Mouse (Mus musculus): ENCODE results near the gene Col4a2.
A peak's percentile ranks its signal among the peaks of the same experiment; 100 is the strongest.

Col4a2 gene

DNA sequence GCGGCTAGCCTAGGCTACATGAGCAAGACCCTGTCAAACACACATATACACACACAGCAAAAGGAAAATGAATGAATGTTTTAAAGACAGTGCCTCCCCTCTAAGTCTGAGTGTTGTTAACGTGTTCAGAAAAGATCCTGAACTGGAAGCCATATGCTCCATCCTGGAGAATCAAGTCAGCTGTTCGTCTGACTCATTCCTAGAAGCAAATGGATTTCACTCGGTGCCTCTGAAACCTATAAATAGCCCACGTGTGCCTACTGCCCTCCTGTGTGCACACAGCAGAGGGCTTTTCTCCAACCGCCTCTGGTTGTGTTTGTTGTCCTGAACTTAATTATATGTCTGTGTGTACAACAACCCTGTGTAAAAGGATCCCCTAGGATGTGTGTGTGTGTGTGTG lies 109.4 kb downstream of the Col4a2 start:
- DNase-seq = no peak

DNA sequence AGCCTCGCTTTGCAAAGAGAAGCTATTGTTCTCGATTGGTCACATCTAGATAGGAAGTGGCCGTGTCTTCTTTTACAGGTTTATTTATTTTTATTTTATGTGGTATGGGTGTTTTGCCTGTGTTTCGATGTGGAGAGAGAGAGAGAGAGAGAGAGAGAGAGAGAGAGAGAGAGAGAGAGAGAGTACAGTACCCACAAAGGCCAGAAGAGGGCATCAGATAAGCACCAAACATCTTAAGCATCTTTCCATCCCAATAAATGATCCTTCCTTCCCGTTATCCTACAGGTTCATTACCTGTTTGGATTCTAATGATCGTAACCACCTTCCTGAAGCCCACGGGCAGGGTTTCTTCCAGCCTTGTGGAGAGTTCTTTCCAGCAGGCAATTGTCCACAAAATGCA lies 110.5 kb downstream of the Col4a2 start:
- DNase-seq = peak in 1 of 2 experiments; percentile 12

DNA sequence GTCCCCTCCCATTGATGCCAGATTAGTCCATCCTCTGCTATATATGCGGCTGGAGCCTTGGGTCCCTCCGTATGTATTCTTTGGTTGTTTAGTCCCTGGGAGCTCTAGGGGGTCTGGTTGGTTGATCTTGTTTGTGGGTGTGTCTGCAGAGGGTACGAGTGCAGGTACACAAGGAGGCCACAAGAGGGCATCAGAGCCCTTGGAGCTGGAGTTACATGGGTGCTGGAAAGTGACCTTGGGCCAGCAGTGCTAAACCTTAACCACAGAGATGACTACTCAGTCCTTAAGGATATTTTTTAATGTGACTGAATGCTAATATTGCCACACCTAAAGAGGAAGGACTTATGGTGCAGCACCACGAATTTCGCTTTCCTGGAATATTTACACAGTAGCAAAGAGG lies 118.1 kb downstream of the Col4a2 start:
- DNase-seq = no peak

DNA sequence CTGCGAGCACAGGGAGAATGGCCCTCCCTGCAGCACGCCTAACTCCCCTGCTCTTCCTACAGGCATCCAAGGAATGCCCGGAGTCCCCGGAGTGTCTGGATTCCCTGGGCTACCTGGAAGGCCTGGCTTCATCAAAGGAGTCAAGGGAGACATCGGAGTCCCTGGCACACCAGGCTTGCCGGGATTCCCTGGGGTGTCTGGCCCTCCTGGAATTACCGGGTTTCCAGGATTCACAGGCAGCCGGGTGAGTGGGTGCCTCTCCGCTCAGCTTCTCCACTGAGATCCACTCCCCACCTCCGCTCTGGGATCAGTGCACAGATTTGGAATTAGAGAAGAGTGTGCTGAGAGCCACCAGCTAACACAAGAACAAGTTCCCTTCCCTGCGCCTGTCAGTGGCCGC lies 125.3 kb downstream of the Col4a2 start:
- DNase-seq = no peak

DNA sequence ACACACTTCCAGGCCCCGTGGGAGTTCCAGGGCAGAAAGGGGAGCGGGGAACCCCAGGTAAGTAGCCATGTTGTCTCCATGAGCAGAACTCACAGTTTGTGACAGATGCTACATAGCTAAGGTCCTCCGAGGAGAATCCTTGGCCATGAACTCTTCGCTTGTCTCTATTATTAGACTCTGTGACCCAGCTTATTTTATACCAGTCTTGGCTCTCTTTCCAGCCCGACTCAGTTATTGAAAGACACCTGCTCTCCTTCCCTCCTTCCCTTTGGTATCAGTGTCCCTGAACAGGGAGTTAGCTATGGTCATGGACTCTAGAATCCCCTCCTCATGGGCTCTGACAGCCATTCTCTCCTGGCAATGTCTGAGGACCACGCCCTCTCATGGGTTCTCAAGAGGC lies 128.7 kb downstream of the Col4a2 start:
- DNase-seq = no peak

DNA sequence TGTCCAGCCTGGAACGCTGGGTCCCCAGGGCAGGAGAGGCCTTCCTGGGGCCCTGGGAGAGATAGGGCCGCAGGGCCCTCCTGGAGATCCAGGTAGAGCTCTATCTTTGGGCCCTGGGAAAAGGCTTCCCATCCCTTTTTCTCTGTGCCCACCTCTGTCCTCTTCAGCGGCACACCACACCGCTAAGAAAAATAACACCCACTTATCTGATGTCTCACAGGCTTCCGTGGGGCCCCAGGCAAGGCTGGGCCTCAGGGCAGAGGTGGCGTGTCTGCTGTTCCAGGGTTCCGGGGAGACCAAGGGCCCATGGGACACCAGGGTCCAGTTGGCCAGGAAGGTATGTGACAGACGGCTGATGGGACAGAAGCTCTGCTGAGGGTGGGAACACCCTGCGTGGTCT lies 131.0 kb downstream of the Col4a2 start:
- DNase-seq = no peak

DNA sequence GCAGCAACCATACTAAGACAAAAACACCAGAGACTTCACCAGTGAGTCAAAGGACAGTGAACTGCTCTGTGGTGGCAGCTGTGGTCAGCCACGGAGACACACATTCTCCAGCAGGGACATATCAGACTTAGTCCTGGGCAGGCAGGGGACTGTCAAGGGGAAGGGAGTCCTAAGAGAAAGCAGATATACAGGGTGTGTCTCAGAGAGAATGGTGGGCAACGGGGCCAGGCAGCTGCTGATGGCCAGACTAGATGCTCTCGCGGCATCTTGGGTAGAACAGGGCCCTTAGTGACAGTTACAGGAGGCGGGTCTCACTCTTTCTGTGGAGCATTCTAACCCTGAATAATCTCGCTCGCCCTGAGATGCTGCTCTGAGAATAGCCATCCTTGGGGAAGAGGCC lies 131.6 kb downstream of the Col4a2 start:
- no peak for DNase-seq

DNA sequence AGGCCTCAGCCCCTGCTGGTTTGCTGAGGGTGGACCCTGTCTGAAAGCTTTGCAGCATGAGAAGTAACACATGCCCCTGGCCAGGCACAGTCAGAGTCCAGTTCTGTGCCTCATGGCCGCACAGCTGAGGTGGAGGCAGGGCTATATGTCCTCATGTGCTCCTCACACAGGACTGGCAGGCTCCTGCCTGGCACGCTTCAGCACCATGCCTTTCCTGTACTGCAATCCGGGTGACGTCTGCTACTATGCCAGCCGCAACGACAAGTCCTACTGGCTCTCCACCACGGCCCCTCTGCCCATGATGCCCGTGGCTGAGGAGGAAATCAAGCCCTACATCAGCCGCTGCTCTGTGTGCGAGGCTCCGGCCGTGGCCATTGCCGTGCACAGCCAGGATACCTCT lies 133.2 kb downstream of the Col4a2 start:
- no peak for DNase-seq

DNA sequence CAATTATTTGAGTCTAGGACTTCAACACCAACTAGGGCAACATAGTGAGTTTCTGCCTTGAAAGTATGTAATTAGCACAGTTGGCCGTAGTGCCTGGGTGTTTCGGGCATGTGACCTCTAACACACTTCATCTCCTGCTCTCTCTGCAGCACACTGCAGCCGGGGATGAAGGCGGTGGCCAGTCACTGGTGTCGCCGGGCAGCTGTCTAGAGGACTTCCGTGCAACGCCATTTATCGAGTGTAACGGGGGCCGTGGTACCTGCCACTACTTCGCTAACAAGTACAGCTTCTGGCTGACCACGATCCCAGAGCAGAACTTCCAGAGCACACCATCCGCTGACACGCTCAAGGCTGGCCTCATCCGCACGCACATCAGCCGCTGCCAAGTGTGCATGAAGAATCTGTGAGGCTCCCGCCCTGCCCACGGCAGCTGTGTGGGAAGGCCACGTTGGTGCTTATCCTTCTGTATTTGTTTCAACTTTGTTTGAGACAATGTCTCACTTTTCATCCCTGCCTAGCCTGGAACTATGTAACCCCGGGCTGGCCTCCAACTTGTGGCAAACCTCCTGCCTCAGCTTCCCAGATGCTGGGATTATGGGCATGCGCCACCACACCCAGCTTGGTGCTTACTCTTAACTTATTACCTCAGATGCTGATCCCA lies 135.4 kb downstream of the Col4a2 start:
- no peak for DNase-seq

DNA sequence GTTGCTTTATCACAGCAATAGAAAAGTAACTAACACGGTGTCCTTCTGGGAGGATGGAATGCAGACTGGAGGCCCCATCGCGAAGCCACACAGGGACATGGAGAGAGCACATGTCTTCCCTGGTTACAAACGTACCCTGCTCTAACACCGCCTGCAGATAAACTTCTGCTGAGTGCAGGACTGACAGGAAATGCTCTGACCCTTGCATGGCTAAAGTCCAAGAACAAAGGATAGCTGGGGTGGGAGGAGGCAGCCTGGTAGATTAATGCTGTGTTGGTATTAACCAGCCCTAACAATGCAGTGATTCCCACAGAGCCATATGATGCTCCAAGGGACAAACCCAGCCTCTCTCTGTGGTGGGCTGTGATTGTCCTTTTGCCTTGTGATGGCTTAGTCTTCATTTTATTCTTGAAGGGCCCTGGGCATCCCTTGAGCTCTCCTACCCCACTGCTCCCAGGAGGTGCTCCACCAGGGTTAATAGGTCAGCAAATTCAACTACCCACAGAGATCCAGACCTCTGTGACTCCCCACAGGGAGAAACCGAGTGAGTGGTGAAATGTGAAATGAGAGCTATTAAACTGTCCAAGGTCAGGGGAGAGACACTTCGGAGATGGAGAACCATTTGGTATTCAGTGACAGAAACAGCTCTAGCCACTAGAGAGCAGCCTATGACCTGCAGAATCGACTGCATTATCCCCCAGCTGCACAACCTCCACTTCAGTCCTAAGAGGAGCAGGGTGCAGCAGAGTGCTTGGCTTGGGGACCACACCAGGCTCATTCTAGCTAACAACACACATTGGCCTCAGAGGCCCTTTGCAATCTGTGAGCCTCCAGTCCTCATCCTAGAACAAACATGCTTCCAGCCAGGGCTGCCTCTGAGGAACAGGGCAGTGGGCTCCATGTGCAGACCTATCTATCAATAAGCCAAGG lies 137.8 kb downstream of the Col4a2 start:
- DNase-seq = peak in 1 of 2 experiments; percentile 7

DNA sequence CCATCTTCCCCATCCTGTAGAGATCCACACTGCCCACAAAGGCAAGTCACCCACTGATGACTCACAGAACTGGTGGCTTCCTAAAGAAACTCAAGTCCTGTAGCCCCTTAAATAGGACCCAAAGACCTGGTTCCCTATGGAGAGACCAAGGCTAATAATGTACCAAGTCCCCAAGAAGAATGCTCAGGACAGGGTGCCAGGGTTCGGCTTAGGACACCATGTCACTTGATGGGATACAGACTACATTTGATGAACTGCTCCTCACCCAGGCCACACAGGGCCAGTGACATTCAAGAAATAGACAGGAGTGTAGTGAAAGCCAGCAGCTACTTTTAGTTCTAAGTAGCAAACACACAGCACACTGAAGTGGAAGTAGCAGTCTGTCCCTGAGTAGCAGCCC lies 139.5 kb downstream of the Col4a2 start:
- no peak for DNase-seq

DNA sequence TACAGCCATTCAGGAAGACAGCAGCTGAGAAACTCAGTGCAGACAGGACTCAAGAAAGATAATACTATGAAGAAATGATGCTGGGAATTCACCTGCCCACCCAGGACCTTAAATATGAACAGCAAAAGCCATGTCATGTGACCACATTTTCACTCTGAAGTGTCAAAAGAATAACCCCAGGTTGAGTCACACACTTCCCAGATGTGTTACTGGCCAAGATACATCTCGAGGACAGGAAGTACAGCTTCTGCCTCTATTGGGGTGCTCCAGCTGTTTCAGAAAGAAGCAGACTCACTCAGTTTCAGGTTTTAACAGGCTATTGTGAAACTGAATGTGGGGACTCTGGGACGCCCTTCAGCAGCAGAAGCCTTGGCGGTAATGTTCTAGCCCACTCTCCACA lies 140.0 kb downstream of the Col4a2 start:
- DNase-seq = no peak

DNA sequence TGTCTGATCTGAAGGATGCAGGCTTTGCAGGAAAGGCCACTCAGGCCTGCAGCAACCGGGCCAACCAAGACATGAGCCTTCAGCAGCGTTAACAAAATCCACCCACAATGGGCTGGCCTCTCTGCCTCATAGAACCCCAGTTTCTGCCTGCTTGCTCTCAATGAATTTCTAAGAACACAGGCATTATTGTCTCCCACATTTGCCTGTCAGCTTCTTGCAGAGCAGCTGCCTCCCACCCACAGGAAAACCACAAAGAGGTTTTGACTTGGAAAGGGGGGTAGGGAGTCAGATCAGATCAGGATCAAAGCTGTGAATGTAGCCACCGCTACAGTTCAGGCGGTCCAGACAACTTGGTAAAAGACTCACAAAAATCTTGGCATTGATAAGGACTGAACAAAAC lies 140.4 kb downstream of the Col4a2 start:
- no peak for DNase-seq

DNA sequence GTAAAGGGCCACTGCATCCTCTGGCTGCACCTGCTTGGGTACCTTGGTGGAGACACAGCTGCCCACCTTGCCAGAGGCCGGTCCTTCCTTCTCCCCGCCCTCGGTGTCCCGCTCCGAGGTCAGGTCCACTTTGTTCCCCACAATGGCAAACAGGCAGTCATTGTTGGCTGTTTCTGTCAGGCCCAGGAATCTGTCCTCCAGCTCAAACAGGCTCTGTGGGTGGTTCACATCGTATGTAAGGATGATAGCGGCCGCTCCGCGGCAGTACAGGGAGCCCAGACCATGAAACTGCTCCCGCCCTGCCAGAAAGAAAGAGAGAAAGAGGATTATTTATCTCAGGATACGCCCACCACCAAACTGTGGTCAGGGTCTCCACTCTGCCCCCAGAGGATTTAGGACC lies 141.6 kb downstream of the Col4a2 start:
- DNase-seq = no peak

DNA sequence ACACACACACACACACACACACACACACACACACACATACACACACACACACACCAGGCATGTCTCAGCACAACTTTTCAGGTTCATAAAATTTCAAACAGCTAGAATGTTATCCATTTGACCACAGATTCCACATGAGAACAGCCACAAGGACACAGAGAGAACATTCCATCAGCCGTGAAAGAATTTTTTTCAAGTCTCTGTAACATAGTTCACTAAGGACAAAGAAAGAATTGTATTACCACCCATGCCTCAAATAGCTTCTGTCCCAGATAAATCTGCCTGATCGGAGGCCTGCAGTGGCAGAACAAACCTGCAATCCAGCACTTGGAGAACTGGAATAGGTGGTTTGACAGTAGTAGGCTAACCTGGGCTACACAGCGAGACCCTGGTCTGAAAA lies 144.7 kb downstream of the Col4a2 start:
- no peak for DNase-seq

DNA sequence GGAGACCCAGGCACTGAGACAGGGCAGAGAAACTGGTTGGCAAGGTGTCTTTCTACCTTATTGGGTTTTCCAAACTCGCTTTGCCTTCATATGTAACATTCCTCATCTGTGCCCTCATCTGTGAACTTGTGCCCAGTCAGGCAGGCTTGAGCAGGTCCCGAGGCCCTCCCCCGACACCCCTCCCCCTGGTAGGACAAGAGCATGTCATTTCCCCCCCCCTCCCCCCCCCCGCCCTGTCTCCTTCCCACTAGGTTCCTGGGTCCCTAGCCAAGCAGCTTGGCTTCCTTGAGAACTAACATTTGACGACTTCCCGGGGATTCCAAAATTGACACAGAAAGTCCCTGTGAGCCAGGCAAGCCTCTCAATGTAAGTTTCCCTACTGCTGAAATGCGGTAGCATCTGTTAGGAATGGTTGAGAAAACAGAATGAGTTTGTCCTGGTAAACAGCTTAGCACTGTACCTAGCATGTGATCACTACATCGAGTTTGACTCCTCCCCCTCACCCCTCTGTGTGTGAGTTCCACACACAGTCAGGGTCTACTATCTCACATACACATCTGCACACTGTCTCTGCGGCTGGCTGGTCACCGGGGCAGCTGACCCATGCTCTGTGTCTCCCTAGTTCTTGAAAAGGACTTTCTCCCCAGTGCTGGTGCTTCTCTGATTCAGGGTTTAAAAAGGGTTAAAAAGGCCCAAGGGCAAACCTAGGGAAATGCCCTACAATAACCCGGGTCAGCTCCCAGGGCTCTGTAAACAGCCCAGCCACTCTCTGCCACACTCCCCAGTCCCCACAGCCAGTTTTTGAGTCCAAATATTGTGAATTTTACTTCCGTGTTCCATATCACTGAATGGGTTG lies 145.6 kb downstream of the Col4a2 start:
- DNase-seq = no peak

DNA sequence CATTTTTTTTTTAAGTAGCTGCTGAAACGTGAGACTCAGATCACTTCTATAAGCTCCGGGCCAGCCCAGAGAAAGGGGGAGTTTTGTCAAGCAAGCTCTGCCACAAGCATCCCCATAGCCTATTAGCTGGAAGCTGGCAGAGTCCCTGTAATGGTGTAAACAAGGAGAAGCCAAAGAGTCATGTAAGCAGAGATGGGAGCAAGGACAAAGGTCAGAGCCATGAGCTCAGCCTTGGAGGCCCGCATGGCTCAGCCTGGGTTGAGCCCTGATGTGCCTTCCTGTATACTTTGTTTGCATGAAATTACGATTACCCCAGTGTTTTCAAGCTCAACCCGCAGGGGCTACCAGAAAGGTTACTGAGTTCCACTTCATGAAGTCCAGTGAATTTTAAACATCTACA lies 146.4 kb downstream of the Col4a2 start:
- DNase-seq = no peak

DNA sequence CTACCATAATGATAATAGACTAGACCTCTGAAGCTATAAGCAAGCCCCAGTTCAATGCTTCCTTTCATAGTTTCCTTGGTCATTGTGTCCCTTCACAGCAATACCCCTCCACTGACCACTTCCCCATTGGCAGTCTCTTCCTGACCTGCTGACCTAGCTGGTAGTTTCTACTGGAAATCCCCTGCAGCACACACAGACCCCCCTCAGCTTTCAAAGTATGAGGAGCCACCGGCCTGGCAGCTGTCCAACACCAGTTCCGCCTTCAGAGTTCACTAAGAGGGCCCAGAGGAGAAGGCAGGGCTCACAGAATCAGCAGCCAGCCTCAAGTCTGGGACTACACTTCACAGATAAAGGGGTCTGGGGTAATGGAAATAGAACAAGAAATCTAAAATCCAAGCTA lies 148.3 kb downstream of the Col4a2 start:
- DNase-seq = peak in 1 of 2 experiments; percentile 20

DNA sequence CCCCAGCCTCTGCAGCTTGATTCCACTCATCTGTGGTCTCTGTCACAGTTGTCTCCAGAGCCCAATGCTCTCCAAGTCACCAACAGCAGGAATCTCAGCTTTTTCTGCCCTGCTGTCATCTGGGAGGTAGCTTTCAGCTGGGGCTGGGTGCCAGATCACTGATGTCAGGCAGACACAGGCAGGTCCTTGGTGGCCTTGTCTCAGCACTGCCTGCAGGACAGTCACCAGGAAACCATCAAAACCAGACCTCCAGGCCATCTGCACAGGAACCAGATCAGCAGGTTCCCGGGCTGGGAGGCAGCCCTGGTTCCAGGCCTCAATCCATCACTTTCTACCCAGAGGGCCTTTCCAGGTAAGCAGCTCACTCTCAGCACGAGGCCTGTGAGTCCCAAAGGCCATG lies 149.2 kb downstream of the Col4a2 start:
- peak; percentile 52 to 65 for DNase-seq

DNA sequence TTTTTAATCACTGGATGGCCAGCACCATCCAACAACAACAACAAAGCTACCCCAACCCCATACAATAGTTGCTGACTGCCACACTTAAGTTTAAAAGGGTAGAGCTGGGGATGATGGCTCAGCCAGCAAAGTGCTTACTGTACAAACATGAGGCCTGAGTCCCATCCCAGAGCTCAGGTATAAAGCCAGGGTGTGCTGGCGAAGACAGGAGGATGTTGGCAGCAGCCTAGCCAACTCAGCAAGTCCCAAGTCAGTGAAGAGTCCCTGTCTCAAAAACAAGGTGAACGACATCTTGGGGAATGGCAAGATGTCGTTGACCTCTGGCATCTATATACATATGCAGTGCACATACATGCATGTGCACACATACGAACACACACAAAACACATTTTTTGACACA lies 150.0 kb downstream of the Col4a2 start:
- DNase-seq = no peak

DNA sequence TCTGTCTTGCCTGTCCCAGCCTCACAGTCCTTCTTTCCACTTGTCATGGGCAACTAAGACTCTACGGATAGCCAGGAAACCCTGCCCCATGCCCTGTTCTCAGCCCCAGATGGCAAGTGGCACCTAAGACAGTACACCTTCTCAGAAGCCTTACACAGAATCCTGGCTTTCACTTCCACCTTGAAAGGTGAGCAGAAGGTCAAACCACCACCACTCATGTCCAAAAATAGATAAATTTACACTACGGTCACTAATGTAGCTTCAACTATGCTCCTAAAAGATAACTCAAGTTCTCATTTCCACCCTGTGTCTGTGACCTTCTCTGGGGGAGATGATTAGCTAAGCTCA lies 150.9 kb downstream of the Col4a2 start:
- DNase-seq = no peak

DNA sequence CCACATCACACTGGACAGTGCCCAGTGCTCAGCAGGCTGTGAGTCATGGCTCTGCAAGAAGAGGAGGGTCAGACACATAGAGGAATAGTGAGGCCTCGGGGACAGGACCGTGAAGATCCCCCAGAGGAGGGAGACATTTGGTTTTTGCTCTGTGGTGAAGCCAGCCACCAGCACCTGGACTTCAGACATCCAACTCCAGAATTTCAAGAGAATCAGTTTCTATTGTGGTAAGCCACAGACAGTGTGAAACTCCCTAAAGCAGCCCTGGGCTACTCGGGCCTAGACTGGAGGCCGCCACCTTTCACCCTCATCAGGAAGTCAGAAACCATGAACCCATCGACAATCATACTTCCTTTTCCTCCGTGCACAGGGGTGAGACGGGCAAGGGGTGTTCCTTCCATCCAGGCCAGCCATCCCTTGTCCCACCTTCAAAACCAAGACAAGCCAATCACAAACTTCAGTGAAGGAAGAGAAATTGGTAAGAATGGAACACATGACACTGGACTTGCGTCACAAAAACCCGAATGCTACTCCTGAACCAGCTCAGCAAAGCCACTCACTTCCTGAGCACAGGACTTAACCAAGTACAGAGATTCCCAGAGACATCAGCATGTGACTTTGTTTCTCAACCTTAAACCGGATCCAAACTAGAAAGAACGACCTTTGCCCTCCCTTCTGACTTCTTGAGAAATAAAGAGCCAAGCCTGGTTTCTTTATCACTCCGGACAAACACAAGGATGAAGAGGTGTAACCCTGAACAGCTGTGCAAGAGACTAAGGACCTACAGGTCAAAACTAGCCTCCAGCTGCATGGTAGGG lies 151.5 kb downstream of the Col4a2 start:
- DNase-seq = no peak

DNA sequence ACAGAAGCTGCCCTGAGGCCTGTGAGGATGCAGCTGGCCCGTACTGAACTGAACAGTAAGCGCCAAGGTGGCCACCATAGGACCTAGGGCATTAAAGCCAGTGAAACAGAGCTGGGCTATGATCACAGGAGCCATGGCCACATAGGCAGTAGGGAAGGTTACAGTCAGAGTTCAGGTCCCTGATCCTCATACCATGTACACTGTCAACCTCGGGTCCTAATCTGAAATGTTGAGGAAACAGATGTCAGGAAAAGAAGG lies 152.0 kb downstream of the Col4a2 start:
- DNase-seq = no peak
